Mouse (Mus musculus) liver, embryonic 15.5 days (tissue): ENCODE results near the gene Tmbim4. TPM values are rescaled to one million over a fixed set of nuclear protein-coding genes. Genes with fewer than 3 reads are reported as not detected.

Experiments used
- ATAC-seq: fragments of 200-750 bp; cut with Nextera tagmentation; 2 replicates; pipeline ENCODE4 v1.8.0; 2017; ENCODE audit warnings: moderate number of reproducible peaks, mild to moderate bottlenecking, moderate library complexity; ENCODE audit not compliant: insufficient read depth
- H3K27ac ChIP-seq: fragments of 300-500 bp; sonication (generic); replicated peaks from 2 replicates; pipeline ENCODE4 v1.5.1; 2015; ENCODE audit warnings: mild to moderate bottlenecking, inconsistent platforms
- H3K27me3 ChIP-seq: fragments of 300-500 bp; sonication (generic); 2 replicates; pipeline ENCODE4 v1.6.1; 2015; ENCODE audit warnings: mild to moderate bottlenecking, inconsistent platforms
- H3K36me3 ChIP-seq: fragments of 300-500 bp; sonication (generic); replicated peaks from 2 replicates; pipeline ENCODE4 v1.6.1; 2015; ENCODE audit warnings: moderate library complexity, mild to moderate bottlenecking, inconsistent platforms
- H3K4me1 ChIP-seq: fragments of 300-500 bp; sonication (generic); replicated peaks from 2 replicates; pipeline ENCODE4 v1.6.1; 2015; ENCODE audit warnings: inconsistent platforms
- H3K4me2 ChIP-seq: fragments of 300-500 bp; sonication (generic); 2 replicates; pipeline ENCODE4 v1.6.1; 2015; ENCODE audit warnings: moderate library complexity, mild to moderate bottlenecking, inconsistent platforms
- H3K4me3 ChIP-seq: fragments of 300-500 bp; sonication (generic); replicated peaks from 2 replicates; pipeline ENCODE4 v1.5.1; 2015; ENCODE audit warnings: mild to moderate bottlenecking, inconsistent platforms
- H3K9ac ChIP-seq: fragments of 300-500 bp; sonication (generic); 2 replicates; pipeline ENCODE4 v1.6.1; 2015; ENCODE audit warnings: moderate library complexity, mild to moderate bottlenecking, inconsistent platforms
- H3K9me3 ChIP-seq: fragments of 300-500 bp; sonication (generic); replicated peaks from 2 replicates; pipeline ENCODE4 v1.6.1; 2016; ENCODE audit warnings: inconsistent platforms
- WGBS: fragments of 180-500 bp; shearing (Covaris S2); methylation state at CpG from one replicate; pipeline ENCODE4 v1.1.7; 2015; ENCODE audit warnings: mixed read lengths; ENCODE audit not compliant: insufficient replicate concordance; 5-methylcytosine and 5-hydroxymethylcytosine counted together
- polyA plus RNA-seq: library from polyadenylated mRNA; unstranded; fragments of >200 nt; fragmentation: Nextera tagmentation; extraction: Ambion mirVana; gene quantifications from 2 replicates; pipeline ENCODE4 v1.2.1, GENCODE M21; 2015

Gene Tmbim4
- polyA plus RNA-seq, 1 experiment from 2014 or later: 78.6 TPM

- Histone ChIP-seq H3K4me3 (no peak overlapping the region), H3K9ac (no peak overlapping the region), H3K36me3 (no peaks in the 10 kb centered on the region), H3K9me3 (no peaks in the 10 kb centered on the region), H3K27me3 (no peaks in the 10 kb centered on the region), H3K27ac (no peak overlapping the region), H3K4me1 (peaks cover 8% of the 10 kb centered on the region; the same call in 1 of the 2 replicates), H3K4me2 (no peak overlapping the region)
- no peak for ATAC-seq
- 55% methylated on average over 7 of the region's 7 CpGs for WGBS
Measured at GRCm38 (mm10) chr10:120273335-120273734, 71.9 kb downstream of the Tmbim4 start.

Other genes starting within 250 kb of the Tmbim4 start
- gene Helb, start 88.6 kb upstream of the Tmbim4 start, polyA plus RNA-seq: 7.4 and 8.2 TPM in 2 replicates
- 1.3 and 1.8 TPM in 2 replicates for gene Irak3, start 540 bp downstream of the Tmbim4 start, polyA plus RNA-seq
- 20.4 and 23.3 TPM in 2 replicates for gene Llph, start 25.5 kb downstream of the Tmbim4 start, polyA plus RNA-seq